Mouse (Mus musculus) limb, embryonic 13.5 days (tissue): Measurements from ENCODE around the gene Copz1. TPM values are rescaled to one million over a fixed set of nuclear protein-coding genes. Genes with fewer than 3 reads are reported as not detected.

Experiments
- ATAC-seq: fragments of 200-750 bp; cut with Nextera tagmentation; 2 replicates; pipeline ENCODE4 v1.8.0; 2017; ENCODE audit warnings: low read depth, moderate number of reproducible peaks, moderate TSS enrichment; ENCODE audit not compliant: low FRiP score
- H3K27ac ChIP-seq: fragments of 300-500 bp; sonication (generic); 2 replicates; pipeline ENCODE4 v1.5.1; 2015; ENCODE audit warnings: inconsistent platforms, mild to moderate bottlenecking, moderate library complexity
- H3K27me3 ChIP-seq: fragments of 300-500 bp; sonication (generic); 2 replicates; pipeline ENCODE4 v1.6.1; 2015; ENCODE audit warnings: mild to moderate bottlenecking, inconsistent platforms
- H3K36me3 ChIP-seq: fragments of 300-500 bp; sonication (generic); 2 replicates; pipeline ENCODE4 v1.6.1; 2015; ENCODE audit warnings: inconsistent platforms, mild to moderate bottlenecking, moderate library complexity
- H3K4me1 ChIP-seq: fragments of 300-500 bp; sonication (generic); 2 replicates; pipeline ENCODE4 v1.6.1; 2015; ENCODE audit warnings: inconsistent platforms
- H3K4me2 ChIP-seq: fragments of 300-500 bp; sonication (generic); replicated peaks from 2 replicates; pipeline ENCODE4 v1.6.1; 2015; ENCODE audit warnings: inconsistent platforms, mild to moderate bottlenecking, moderate library complexity
- H3K4me3 ChIP-seq: fragments of 300-500 bp; sonication (generic); 2 replicates; pipeline ENCODE4 v1.5.1; 2015; ENCODE audit warnings: moderate library complexity, mild to moderate bottlenecking, inconsistent platforms
- H3K9ac ChIP-seq: fragments of 300-500 bp; sonication (generic); 2 replicates; pipeline ENCODE4 v1.6.1; 2015; ENCODE audit warnings: mild to moderate bottlenecking, inconsistent platforms
- H3K9me3 ChIP-seq: fragments of 300-500 bp; sonication (generic); 2 replicates; pipeline ENCODE4 v1.6.1; 2016; ENCODE audit warnings: inconsistent platforms
- WGBS: fragments of 180-500 bp; shearing (Covaris S2); methylation state at CpG from one replicate; pipeline ENCODE4 v1.1.7; 2015; 5-methylcytosine and 5-hydroxymethylcytosine counted together
- polyA plus RNA-seq: library from polyadenylated mRNA; unstranded; fragments of >200 nt; fragmentation: Nextera tagmentation; extraction: Ambion mirVana; gene quantifications from 2 replicates; pipeline ENCODE4 v1.2.1, GENCODE M21; 2015

The Copz1 gene
- polyA plus RNA-seq, 1 experiment from 2014 or later, result 283 TPM

DNA sequence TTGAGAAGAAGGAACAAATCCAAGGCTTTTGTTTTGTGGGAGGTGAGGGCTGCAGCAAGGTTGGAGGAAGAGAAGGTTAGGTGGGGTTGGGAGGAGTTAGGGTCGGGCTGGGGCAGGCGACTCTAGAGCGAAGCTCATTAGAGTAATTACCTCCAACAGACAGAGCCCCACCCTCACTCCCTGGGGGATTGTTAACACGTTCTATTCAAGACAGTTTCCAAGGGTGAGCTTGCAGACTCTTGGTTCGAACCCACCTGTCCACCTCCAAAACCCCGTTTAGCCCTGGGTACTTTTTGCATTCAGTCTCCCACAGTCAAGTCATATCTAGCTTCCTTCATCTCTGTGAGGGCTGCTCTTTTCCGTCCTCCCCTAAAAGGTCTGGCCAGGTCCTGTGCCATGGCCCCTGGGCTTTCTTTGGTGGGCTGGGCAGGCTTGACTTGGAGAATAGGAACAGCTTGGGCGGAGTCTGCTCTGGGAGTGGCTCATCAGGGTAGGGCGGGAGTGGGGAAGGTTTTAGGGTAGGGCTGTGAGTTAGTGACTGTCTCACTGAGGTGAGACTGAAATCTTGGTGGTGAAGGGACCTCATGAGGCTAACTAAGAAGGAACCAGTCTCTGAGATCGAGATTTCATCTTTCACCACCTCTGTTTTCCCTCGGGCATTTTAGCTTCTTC, 64.6 kb downstream of the Copz1 start:
- Histone ChIP-seq H3K36me3 (no peaks in the 10 kb centered on the region), H3K9ac (no peak overlapping the region), H3K27ac (no peak overlapping the region), H3K9me3 (no peaks in the 10 kb centered on the region), H3K4me1 (peaks cover 66% of the 10 kb centered on the region), H3K4me2 (no peak overlapping the region), H3K4me3 (no peak overlapping the region), H3K27me3 (peaks cover 48% of the 10 kb centered on the region)
- WGBS, result 13% methylated on average over 11 of the region's 11 CpGs
- no peak for ATAC-seq

DNA sequence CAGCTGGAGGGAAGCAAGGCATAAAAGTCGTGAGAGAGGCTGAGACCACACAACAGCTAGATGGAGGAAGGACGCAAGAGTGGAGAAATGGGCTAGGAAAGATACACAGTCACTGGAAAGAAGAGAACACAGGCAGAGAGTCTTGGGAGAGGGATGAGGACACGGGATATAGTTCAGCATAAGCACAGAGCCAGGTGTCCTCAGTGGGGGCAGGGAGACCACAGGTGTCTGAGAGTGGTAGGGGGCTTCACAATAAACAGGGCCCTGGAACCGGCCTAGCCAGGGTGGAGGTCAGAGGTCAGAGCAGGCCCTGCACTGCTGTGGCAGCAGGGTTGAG, 66.3 kb downstream of the Copz1 start:
- Histone ChIP-seq H3K4me1 (peaks cover 57% of the 10 kb centered on the region), H3K9ac (peak overlapping the region; percentile 63; the same call in 1 of the 2 replicates), H3K4me3 (peak overlapping the region; percentile 61), H3K27me3 (peaks cover 48% of the 10 kb centered on the region), H3K4me2 (peak overlapping the region; percentile 93), H3K36me3 (peaks cover 5% of the 10 kb centered on the region), H3K9me3 (no peaks in the 10 kb centered on the region), H3K27ac (no peak overlapping the region)
- 25% methylated on average over 4 of the region's 4 CpGs for WGBS
- ATAC-seq, result 0 out of 2 replicates have a peak, but pooled peaks have one; percentile 13

GRCm38 (mm10) chr15:103339166-103339960, 66.8 kb downstream of the Copz1 start:
- Histone ChIP-seq H3K4me3 (peak overlapping the region; percentile 61), H3K36me3 (peaks cover 10% of the 10 kb centered on the region), H3K4me2 (peak overlapping the region; percentile 93), H3K27me3 (peaks cover 48% of the 10 kb centered on the region), H3K9ac (peak overlapping the region; percentile 63), H3K9me3 (no peaks in the 10 kb centered on the region), H3K4me1 (peaks cover 52% of the 10 kb centered on the region), H3K27ac (no peak overlapping the region)
- 0 out of 2 replicates have a peak, but pooled peaks have one; percentile 9 for ATAC-seq
- 5% methylated on average over 28 of the region's 31 CpGs for WGBS

DNA sequence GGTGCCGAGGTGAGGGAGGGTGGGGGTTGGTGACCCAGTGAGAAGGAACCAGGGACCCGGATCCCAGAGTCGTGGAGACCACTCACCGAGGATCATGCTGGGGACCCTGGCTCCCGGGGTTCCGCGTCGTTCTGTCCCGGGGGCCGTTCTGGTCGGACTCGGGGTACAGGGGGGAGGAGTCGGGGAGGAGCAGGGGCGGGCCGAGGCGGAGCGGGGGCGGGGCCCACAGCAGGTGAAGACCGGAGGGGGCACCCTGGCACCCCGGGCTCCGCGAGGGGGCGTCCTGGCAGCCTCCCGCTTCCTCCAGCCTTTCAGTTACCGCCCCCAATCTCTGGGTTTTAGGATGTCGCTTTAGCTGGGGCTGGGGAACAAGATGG, 67.4 kb downstream of the Copz1 start, which contains the start of gene Zfp385a:
TSS of gene Zfp385a (minus strand) at position 133 of the 377 bp plus-strand sequence.
- under 1% methylated on average over 25 of the region's 26 CpGs for WGBS
- H3K9ac ChIP-seq, result peak within 1 kb of the TSS; percentile 63
- H3K9me3 ChIP-seq, result no peaks in the 10 kb centered on the region
- no peak within 1 kb of the TSS for H3K27ac ChIP-seq
- H3K4me3 ChIP-seq, result peak within 1 kb of the TSS; percentile 61
- H3K27me3 ChIP-seq, result peaks cover 48% of the 10 kb centered on the region
- H3K36me3 ChIP-seq, result peaks cover 16% of the 10 kb centered on the region
- peak; percentile 31; the same call in 1 of the 2 replicates for ATAC-seq
- H3K4me1 ChIP-seq, result peaks cover 46% of the 10 kb centered on the region
- peak within 1 kb of the TSS; percentile 93 for H3K4me2 ChIP-seq

DNA sequence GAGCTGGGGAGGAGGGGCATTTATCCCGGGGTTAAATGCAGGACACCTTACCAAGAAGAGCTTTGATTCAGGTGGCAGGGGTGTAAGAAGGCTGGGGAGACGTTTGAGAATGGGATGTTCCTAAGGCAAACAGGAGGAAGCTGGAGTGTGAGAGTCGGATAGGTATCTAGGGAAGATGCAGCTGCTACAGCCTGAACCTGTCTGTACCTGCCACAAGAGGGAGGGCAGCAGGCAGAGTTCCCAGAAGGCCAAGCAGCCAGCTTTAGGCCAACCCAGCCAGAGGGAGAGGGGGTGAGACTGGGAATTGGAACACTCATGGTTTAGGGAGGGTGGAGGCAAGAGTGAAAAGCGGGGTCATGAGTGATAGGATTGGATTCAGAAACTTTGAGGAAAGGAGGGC, 68.3 kb downstream of the Copz1 start:
- 12% methylated on average over 4 of the region's 4 CpGs for whole genome bisulfite sequencing
- no peak for ATAC-seq
- H3K27me3 ChIP-seq, result peaks cover 48% of the 10 kb centered on the region
- H3K9ac ChIP-seq, result peak overlapping the region; percentile 63; the same call in 1 of the 2 replicates
- H3K36me3 ChIP-seq, result peaks cover 25% of the 10 kb centered on the region
- no peaks in the 10 kb centered on the region for H3K9me3 ChIP-seq
- peak overlapping the region; percentile 61; the same call in 1 of the 2 replicates for H3K4me3 ChIP-seq
- no peak overlapping the region for H3K27ac ChIP-seq
- H3K4me1 ChIP-seq, result peaks cover 37% of the 10 kb centered on the region
- H3K4me2 ChIP-seq, result peak overlapping the region; percentile 93

GRCm38 (mm10) chr15:103341547-103341946, 69.0 kb downstream of the Copz1 start:
- Histone ChIP-seq H3K4me1 (peaks cover 34% of the 10 kb centered on the region), H3K9me3 (no peaks in the 10 kb centered on the region), H3K9ac (no peak overlapping the region), H3K4me3 (no peak overlapping the region), H3K4me2 (no peak overlapping the region), H3K27ac (no peak overlapping the region), H3K36me3 (peaks cover 32% of the 10 kb centered on the region), H3K27me3 (peaks cover 48% of the 10 kb centered on the region)
- 33% methylated on average over 8 of the region's 8 CpGs for WGBS
- ATAC-seq, result no peak

GRCm38 (mm10) chr15:103342415-103342814, 69.9 kb downstream of the Copz1 start:
- Histone ChIP-seq H3K27ac (no peak overlapping the region), H3K9me3 (no peaks in the 10 kb centered on the region), H3K27me3 (peaks cover 43% of the 10 kb centered on the region), H3K4me1 (peaks cover 26% of the 10 kb centered on the region), H3K36me3 (peaks cover 41% of the 10 kb centered on the region), H3K4me2 (no peak overlapping the region), H3K9ac (no peak overlapping the region), H3K4me3 (no peak overlapping the region)
- 16% methylated on average over 4 of the region's 4 CpGs for WGBS
- no peak for ATAC-seq

DNA sequence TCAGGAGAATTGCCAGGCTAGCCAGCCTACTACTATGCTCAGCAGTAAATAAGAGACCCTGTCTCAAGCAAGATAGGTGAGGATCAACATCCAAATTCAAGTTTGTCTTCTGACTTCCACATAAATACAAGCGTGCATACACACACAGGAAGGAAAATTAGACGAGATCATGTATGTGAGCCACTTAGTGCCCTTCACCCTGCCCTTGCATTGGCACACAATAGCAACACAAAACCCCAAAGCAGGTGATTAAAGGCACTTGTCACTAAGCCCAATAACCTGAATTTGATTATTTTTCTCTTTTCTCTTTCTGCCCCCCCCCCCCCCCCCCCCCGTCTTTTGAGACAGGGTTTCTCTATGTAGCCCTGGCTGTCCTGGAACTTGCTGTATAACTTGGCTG, 70.5 kb downstream of the Copz1 start:
- Histone ChIP-seq H3K4me2 (no peak overlapping the region), H3K9me3 (no peaks in the 10 kb centered on the region), H3K9ac (no peak overlapping the region), H3K4me1 (peaks cover 26% of the 10 kb centered on the region), H3K36me3 (peaks cover 47% of the 10 kb centered on the region), H3K27me3 (peaks cover 38% of the 10 kb centered on the region), H3K27ac (no peak overlapping the region), H3K4me3 (no peak overlapping the region)
- ATAC-seq, result no peak
- 81% methylated on average over 2 of the region's 3 CpGs for WGBS

- Histone ChIP-seq H3K27me3 (peaks cover 33% of the 10 kb centered on the region), H3K4me3 (no peak overlapping the region), H3K9me3 (no peaks in the 10 kb centered on the region), H3K4me2 (no peak overlapping the region), H3K36me3 (peaks cover 52% of the 10 kb centered on the region), H3K9ac (no peak overlapping the region), H3K27ac (no peak overlapping the region), H3K4me1 (peaks cover 24% of the 10 kb centered on the region)
- ATAC-seq, result no peak
Measured at GRCm38 (mm10) chr15:103343556-103343955, 71.0 kb downstream of the Copz1 start.

- no peak for ATAC-seq
- H3K4me1 ChIP-seq, result peaks cover 3% of the 10 kb centered on the region
- WGBS, result 82% methylated on average over 6 of the region's 6 CpGs
- no peak overlapping the region for H3K4me2 ChIP-seq
- H3K9ac ChIP-seq, result no peak overlapping the region
- H3K36me3 ChIP-seq, result peaks cover 75% of the 10 kb centered on the region
- H3K4me3 ChIP-seq, result no peak overlapping the region
- no peak overlapping the region for H3K27ac ChIP-seq
- peaks cover 14% of the 10 kb centered on the region for H3K27me3 ChIP-seq
- H3K9me3 ChIP-seq, result no peaks in the 10 kb centered on the region
Measured at GRCm38 (mm10) chr15:103345789-103346188, 73.3 kb downstream of the Copz1 start.

- WGBS, result 13% methylated on average over 2 of the region's 2 CpGs
Measured at GRCm38 (mm10) chr15:103347275-103347684, 74.8 kb downstream of the Copz1 start.

More at GRCm38 (mm10) chr15:103347275-103347684, 74.8 kb downstream of the Copz1 start:
- no peak for ATAC-seq
- Histone ChIP-seq H3K27ac (no peak overlapping the region), H3K27me3 (no peaks in the 10 kb centered on the region), H3K9me3 (no peaks in the 10 kb centered on the region), H3K9ac (no peak overlapping the region), H3K4me2 (no peak overlapping the region), H3K36me3 (peaks cover 90% of the 10 kb centered on the region), H3K4me3 (no peak overlapping the region), H3K4me1 (peaks cover 3% of the 10 kb centered on the region; the same call in 1 of the 2 replicates)
